Mouse (Mus musculus): Measurements from ENCODE around the gene Erp44.

- TF ChIP-seq CTCF (conservative IDR thresholded peaks at IDR 0.05; ENCODE audit: low read length) = no peak
- TF ChIP-seq POU5F1 (IDR thresholded peaks at IDR 0.05; ENCODE audit: borderline replicate concordance, low read length) = no peak
- no peak for TF ChIP-seq NANOG (IDR thresholded peaks at IDR 0.05; ENCODE audit: borderline replicate concordance, low read length)
Measured at GRCm38 (mm10) chr4:48267683-48268082, 11.7 kb downstream of the Erp44 start.

Measured in E14TG2a.4 (cell line).